Mouse (Mus musculus) hindlimb bud, embryonic 11.5 days (tissue): ENCODE measurements around the gene Trnt1.

Source experiments
- DNase-seq: peaks from one replicate; pipeline ENCODE4 v3.0.0-alpha.2; 2012; ENCODE audit warnings: low read depth, low spot score; ENCODE audit errors: extremely low spot score

Gene Trnt1

DNA sequence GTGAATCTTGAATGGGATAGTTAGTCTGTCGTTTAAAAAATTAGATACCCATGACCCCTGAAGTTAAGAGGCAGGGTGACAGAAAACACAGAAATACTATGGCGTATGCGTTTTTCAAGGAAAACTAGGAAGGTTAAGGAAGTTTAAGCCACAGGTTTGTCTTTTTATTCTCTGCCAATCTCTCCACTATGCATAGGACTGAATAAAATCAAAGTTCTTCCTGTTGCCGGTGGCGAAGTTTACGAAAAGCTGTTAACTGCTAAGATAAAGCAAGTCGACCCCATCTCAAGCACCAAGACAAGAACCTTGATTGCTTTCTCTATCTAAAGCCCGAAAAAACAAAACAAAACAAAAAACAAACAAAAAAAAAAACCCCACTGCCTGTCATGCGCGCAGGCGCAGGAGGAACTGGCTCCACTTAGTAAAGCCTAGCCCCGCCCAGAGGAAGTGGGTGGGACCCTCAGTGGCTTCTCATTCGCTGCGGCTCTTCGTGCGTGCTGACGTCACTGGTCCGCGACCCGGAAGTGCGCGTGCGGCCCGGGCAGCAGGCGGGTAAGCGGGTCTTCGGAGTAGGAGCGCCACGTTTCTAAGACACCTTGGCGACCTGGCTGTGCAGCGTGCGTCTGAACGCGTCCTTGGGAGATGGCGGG, at the start of gene Trnt1:
TSS of gene Trnt1 (plus strand) at position 481 of the 650 bp plus-strand sequence.
- peak; percentile 89 for DNase-seq

DNA sequence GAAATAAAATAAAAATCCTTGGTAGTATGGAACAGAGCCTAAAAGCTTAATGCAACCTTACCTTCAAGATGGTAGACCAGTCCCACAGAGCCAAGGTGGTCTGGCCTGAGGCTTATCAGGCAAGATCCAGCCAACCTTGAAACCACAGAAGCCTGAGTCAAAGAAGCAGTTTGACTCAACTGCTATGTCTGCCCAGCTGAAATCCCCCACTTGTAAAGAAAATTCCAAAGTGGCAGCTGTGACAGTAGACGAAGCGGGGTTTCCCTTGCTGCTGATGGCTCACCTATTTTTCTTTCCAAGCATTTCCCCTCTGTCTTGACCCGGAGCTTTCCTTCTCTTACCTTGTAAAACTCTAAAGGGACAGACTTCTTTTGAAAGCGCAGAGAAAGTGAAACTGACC, 43.3 kb upstream of the Trnt1 start:
- DNase-seq, result no peak

DNA sequence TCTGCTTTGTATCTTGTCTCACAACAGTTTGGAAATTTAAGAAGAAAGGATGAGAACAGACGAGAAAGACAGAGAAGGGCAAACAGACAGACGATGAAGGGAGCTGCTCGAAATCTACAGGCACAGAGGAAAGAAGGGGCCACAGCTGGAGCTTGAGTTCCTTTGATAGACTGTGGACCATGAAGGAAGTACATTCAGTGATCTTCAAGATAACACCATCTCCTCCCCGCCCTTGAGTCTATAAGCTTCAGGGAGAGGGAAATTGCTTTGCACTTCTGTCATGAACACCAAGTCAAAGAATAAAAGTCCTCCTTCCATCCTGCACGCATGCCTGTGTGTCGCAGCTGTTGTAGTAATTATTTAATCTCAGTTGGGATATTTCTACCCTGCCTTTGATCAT, 42.8 kb upstream of the Trnt1 start:
- no peak for DNase-seq

DNA sequence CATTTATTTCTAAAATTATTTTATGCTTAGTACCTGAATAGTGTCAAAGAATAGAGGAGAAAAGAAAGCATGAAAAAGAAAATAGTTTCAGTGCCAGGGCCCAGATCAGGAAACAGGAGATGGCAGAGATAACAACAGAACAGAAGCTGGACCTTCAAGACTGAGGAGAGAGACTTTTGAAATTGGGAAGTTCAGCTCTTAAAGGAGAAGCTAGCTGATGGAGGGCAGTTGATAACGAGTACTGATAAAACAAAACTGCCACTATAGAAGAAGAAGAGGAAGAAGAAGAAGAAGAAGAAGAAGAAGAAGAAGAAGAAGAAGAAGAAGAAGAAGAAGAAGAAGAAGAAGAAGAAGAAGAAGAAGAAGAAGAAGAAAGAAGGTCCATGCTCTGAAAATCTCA, 41.2 kb upstream of the Trnt1 start:
- DNase-seq, result no peak

DNA sequence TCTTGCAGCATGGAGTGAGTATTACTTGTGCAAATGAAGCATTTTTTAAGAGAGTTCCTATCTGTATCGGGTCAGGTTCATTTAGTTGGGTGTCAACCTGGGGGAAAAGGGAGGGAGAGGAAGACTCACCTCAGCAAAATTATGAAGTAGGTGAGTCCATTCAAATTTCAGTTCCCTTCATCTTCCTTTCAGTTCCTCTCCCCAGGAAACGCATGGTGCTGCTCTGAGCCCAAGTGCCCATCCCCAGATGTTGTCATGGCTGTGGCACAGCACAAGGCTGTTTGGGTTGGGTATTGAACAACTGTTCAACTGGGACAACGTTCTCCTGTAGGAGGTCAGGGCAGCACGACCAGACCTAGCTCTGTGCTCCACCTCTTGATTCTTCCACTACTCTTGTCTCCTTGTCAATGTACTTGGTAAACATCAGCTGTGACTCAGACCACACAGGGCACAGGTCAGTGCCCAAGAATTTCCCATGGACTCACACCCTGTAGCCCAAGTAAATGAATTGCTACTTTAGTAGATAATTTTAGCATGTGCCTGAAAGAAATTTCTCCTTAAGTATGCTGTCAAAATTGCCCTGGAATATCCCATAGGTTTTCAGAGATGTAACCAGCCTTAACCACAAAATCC, 39.1 kb upstream of the Trnt1 start:
- DNase-seq, result no peak

DNA sequence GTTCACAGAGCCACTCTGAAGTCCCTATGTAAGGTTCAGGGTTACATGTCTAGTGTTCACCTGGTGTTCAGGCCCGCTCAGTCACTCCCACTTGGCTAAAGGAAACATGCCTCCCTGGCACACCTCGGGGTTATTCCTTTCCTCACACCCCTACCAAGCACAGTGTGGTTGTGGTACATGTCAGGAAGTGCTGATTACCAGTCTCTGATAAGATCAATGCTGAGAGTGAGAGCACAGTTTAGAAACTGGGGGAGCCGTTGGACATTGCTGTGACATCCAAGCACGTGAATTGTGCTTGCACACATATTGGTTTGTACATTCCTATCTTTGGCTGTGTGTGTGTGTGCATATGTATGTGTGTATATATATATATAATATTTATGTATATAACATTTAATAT, 36.4 kb upstream of the Trnt1 start:
- DNase-seq, result no peak

DNA sequence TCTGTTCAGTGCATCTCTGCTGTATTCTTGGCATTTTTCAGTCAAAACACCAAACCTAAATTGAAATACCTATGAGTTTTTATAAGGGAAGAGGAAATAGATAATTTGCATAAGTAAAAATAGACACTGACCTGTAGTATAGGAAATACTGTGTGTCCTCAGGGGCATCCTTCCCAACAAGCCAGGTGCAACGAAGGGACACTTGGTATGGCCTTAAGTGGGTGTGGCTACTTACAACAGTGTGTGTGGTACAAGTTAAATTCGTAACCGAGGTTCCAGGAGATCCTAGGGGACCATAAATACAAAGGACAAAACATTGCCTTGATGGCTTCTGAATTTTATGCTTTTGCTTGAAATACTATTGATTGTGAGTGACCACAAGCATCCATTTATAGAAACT, 30.7 kb upstream of the Trnt1 start:
- no peak for DNase-seq

DNA sequence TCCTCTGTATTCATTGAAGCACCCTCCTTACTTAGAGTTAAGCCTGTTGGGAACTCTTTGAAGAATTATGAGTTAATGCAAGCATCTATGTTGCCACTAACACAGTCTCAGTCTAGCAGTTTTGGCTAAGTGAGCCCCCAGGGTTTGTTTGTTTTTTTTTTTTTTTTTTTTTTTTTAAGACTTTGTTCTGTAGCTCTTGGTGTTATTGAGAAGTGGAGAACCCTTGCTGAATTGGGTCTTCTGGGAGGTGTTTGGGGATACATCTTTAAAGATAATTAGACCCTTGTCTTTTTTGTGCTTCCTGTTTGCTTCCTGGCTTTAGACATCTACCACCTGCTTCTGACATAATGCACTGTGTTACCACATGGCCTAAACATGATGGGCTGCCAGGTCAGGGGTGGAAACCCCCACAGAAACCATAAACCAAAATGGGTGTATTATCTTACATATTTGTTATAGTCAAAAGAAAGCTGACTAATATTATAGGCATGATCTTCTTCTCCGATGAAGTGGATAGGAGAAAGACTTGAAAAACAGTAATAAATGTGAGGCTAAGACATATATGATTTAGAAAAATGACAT, 28.6 kb upstream of the Trnt1 start:
- no peak for DNase-seq

DNA sequence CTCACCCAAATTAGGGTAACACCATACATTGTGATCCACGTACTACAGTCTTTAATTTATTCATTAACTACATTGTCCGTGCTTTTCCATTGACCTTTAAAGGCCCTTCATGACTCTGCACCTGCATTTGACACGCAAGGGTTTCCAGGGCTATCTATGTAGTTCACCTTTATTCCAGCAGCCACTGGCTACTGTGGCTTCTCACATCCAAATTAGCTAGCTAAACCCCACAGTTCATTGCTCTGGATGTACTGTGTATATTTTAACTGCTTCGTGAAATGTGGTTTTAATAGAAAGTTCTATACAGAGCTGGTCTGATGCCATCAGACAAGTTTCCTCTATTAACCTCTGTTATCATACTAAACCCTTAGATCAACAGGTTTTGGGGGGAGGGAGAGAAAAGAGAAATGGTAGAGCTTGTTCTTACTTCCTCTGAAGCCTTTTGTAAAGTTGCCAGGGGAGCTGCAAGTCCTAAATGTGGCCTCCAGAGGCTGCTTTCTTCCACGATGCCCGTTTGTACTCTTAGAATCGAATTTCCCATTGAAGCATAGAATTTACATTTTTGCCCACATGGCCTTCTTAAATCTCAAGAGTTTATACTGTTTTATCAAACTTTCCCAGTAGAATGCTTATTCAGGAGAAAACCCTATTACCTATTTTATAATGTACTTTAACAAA, 25.2 kb upstream of the Trnt1 start:
- no peak for DNase-seq

DNA sequence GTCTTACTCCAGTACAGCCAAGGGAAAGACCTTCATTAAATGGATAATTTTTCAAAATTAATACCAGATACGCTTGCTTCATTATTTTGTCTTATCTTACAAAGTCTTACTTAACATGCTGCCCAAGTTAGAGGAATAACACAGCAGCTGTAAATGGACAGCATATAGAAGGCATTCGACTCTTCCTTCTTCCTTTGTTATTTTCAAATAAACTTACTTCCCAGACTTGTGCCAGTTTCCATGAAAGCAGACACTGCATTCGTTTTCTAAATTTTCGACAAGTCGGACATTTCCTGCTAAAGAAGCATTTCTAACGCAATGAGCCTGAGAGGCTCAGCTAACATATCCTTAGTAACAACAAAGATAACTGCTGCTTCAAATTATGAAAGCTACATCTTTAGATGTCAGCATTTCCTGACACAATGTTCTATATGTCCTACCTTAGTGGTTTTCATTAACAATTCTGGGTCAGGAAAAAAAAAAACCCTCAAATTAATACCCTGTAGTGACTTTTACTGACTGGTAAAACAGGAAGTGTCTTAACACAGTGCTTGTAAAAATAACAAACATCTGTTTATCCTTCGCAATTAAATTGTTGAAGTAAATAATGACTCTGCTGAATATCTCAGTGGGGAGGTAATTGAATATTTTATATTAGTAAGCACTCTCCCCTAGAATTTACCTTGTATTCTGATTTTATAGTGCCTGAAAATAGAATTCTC, 23.1 kb upstream of the Trnt1 start:
- DNase-seq, result no peak

DNA sequence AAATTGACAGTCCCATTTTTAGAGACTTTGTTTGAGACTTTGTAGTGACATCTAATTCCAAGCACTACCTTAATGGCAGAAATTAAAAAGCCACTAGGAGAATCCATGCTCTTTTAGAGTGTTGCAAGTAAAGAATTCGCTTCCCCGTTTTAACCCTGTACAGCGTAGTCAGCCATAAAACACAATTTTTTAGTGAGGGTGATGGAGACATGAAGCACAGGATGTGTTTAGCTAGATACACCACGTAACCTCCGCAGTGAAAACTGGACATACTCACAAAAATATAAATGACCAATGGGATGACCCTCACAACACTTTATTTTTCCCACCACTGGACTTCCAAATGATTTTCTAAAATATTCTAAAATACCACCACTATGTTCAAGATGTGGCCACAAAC, 21.7 kb upstream of the Trnt1 start:
- DNase-seq, result no peak

DNA sequence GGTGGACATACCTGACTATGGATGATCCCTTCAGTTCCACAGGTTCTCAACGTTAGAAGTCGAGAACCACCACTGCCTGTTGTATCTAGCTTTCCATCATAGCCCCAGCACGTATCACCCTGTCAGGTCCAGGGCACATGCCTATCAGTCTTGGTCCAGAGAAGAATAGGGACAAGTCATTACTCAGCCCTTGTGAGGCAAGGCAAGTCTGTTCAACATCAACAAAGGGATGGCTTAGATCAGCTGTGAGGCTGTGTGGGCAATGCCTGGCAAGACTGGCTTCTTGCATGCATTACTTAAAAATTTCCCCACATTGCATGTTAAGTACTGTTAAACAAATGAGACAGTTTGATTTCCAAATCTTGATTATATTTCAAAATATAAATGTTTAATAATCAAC, 21.1 kb upstream of the Trnt1 start:
- DNase-seq, result no peak

DNA sequence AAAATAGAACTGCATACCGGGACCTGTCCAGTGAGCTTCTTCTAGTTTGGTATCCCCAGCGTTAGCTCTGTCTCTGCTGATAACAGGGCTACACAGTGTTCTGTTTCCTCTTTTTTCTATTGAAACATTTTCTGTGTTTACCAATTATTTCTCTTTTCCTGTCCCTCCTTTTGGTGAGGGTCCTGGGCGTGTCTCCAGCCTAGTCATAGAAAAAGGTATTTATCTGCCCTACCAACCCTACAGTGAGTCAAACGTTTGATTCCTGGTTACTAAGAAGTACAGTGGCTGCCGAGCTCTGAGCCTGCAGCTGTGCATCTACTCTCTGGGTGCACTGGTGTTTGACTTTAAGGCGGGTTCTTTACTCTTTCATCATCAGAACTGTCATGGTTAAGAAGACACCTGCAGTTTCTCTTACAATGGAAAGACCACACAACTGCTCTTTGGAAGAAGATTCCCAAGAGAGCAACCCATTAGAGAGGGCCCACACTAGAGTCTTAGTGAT, 20.0 kb upstream of the Trnt1 start, which contains the start of gene Il5ra:
TSS of gene Il5ra (minus strand) at position 151 of the 502 bp plus-strand sequence.
- DNase-seq, result no peak

DNA sequence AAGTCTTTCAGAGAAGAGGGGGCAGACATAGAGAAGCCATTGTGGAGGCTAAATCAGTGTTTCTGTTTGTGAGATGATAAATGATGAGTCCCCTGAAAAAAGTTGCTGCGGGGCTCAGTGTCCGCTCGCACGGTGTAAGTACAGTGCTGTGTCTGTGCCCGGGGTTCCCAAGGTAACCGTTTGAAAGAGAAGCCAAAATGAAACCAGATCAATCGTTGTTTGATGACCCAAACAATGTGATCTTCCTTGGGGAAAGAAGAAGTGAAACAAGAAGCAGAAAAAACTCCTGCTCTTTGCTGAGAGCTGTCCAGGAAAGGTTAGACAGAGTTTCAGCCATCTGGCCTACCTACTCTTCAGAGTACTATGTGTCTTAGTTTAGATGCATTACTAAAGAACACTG, 18.6 kb upstream of the Trnt1 start:
- no peak for DNase-seq

DNA sequence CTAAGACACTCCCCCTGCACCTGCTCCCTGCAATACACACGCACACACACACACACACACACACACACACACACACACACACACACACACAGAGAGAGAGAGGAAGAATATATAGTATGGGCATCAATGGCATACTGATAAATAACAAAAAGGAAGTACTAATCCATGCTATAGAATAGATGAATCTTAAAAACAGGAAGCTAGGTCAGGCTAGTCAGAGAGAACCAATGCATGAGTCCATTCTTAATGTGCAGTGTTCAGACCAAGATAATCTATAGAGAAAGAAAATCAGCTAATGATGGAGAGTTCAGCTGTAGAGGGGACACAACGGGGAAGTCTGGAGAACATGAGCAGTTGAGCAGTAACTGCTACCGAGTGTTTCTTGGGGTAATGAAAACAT, 10.6 kb upstream of the Trnt1 start:
- DNase-seq, result no peak

DNA sequence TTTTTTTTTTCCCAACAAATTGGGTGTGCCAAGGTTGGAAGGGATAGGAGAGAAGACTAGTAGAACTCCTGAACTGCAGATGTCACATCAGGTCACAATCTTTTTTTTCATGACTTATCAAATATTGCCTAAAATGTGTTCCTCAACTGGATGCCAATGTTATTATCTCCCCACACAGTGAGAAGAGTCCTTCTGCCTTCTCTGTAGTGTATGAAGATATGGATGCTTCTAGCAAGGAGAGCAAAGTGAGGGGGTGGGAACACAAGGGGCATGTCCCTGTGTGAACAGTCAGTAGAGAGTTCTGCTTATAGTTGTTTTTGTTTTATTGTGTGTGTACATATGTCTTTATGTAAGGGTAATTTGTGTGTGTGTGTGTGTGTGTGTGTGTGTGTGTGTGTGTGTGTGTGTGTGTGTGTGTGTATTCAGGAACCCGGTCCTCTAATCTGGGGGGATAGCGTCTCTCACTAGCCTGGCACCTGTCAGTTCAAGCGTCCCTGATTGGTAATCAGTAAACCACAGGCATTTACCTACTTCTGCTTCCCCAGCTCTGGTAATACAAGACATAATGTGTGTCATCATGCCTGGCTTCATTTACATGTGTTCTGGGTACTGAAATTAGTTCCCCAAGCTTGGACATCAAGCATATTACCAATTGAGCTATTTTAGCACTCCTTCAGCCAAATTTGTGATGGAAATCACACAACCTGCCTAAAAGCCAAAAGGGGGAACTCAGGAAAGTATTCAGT, 8.3 kb upstream of the Trnt1 start:
- DNase-seq, result no peak

DNA sequence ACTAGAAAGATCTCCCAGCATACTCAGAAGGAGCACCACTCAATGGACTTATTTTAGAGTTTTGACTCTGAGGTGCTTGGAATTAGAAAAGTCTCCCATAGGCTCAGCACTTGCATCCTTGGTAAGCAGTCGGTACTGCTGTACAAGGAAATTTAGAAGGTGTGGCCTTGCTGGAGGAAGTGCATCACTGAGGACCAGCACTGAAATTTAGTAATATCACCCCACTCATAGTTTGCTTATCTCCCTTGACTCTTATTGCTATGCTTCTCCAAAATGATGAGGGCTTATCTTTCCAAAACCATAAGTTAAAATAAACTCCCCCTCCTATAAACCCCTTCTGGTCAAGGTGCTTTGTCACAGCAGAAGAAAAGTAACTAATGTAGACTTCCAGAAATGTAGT, 7.4 kb upstream of the Trnt1 start:
- DNase-seq, result no peak

DNA sequence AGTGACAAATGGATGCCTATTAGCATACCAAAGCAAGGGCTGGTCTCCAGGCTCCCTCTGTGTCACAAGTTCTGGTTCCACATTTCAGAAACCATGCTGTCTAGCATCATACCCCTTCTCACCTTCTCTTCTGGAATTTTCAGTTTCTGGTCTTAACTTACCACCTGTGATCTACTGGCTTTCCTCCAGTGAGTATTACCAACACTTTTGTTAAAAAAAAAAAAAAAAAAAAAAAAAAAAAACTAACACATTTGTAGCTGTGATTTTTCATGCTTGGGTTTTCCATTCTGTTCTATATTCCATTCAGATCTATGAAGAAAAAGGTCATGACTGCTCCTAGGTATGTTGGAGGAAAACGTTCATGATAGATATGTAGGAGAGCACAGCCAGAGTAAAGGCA, 3.0 kb upstream of the Trnt1 start:
- DNase-seq, result no peak

DNA sequence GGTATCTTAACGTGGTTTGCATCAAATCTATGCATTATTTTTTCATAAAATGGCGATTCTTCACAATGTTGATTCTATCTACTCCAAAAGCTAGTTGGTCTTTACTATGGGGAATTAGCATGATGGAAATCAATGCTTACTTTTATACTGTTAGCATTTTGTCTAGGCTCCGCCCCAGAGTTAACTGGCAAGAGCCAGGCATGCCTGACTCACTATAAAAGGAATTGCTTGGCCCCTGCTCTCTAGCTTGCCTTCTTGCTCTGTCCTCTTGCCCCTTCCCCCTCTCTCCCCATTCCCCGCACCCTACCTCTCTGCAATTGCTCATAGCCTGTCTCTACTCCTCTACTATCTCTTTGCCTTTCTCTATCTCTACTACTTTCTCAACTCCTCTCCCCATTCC, 2.1 kb upstream of the Trnt1 start:
- DNase-seq, result no peak

DNA sequence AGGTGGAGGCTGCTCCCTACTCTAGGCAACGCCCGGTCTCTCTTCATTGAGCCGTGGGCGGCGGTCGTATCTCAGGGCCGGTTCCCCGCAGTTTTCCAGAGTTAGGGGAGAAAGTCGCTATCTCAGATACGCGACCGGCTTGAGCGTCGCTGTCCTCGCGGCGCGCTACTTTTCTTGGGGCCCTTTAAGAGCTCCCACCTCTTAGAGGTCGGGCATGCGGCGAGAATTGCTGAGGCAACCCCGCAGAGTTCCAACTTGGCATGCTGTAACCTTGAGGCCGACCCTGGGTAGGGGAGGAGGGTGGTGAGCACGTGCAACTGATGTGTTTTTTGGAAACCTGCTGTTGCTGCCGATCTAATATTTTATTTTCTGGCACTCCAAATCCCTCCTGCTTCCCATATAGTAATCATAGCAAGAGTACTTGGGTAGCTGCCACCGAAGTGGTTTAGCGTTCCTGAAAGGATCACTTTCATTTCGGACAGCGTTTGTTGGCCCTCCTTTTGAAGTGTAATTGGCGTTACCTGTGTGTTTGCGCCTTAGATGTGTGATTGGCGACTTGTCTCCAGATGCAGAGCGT, 458 bp downstream of the Trnt1 start:
- no peak for DNase-seq
